Mouse (Mus musculus): ENCODE data around the gene Slc27a5.

The Slc27a5 gene

DNA sequence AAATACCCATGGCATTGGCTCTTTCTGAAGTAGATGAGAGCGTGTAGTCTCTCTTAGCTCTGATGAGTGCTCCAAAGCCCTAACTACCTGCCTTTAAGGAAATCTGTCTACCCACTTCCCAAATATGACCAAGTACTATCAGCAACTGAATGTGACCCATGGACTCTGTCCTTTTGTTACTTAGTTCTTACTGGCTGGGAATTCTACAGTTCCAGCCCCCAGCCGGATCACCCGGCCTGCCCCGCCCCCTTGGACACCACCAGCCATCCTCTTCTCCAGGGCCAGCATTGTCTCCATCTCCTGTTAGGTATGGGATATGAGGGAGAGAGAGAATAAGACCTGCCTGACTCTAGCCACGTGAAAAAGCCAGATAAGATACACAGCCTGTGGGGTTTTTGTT lies at the start of gene Slc27a5:
Gene Slc27a5, minus strand, starts transcription at position 140 of the 400 bp plus-strand sequence.
- no peak for DNase-seq (ENCODE audit: low read depth)

- DNase-seq (ENCODE audit: low read depth) = peak; percentile 86
These were observed 48.1 kb upstream of the Slc27a5 start for GRCm38 (mm10) chr7:13046084-13046483.

DNA sequence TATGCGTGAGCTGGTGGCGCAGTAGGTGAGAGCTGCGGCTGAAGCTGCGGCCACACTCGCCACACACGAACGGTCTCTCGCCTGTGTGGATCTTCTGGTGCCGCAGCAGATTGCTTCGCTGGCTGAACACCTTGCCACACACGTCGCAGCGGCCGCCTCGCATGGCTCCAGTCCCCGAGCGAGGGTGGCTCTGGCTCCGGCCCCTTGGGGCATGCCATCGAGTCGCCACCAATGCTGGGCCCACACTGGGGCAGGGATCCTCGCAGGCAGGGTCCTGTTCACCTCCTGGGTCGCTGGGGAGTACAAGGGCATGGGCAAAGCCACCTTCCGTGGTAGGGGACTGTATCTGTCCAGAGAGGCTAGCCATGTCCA lies 46.2 kb upstream of the Slc27a5 start:
- DNase-seq (ENCODE audit: low read depth) = no peak

GRCm38 (mm10) chr7:13043445-13044253 lies 45.7 kb upstream of the Slc27a5 start:
- DNase-seq (ENCODE audit: low read depth) = no peak

GRCm38 (mm10) chr7:13043120-13043444 lies 45.1 kb upstream of the Slc27a5 start:
- no peak for DNase-seq (ENCODE audit: low read depth)

- no peak for DNase-seq (ENCODE audit: low read depth)
These were observed 44.5 kb upstream of the Slc27a5 start for GRCm38 (mm10) chr7:13042511-13042910.

DNA sequence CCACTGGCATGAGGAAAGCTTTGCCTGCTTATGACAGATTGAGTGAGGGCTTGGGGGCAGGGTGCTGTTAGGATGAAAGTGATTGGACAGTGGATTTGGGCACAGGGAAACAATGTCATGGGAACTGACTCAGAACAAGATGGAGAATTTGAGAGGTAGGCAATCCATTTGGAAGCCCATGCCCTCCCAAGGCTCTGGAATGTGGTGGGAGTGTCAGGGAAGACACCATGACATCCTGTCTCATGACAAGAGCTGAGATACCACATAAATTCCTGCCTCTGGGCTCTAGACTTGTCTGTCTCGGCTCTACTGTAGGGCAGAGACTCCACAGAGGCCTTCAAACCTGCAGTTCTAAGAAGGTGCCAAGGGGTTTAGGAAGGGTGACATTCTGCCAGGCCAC lies 43.3 kb upstream of the Slc27a5 start:
- no peak for DNase-seq (ENCODE audit: low read depth)

DNA sequence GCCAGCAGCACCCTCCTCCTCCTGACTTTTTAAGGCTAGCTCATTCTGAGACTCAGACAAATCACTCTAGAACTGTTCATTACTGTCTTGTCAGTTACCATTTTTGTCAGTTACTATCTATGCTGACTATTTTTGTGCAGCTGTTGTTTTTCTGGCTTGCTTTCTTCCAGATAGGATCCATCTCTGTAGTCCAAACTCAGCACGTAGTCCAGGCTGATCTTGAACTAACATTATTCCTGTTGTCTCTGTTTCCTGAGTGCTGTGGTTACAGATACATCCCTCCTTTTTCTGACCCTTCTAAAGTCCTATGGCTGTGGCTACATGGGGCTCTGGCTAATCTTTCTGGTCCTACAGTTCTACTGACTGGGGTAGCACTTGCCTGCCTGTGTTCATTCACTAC lies 41.2 kb upstream of the Slc27a5 start:
- no peak for DNase-seq (ENCODE audit: low read depth)

- no peak for DNase-seq (ENCODE audit: low read depth)
These were observed 40.7 kb upstream of the Slc27a5 start for GRCm38 (mm10) chr7:13038621-13039169.

GRCm38 (mm10) chr7:13037901-13038555 lies 40.0 kb upstream of the Slc27a5 start, which contains the start of gene Ube2m:
Gene Ube2m, minus strand, starts transcription at chr7:13038275.
- peak; percentile 100 for DNase-seq (ENCODE audit: low read depth)

- no peak for DNase-seq (ENCODE audit: low read depth)
These were observed 39.4 kb upstream of the Slc27a5 start for GRCm38 (mm10) chr7:13037366-13037765.

GRCm38 (mm10) chr7:13036806-13037205 lies 38.8 kb upstream of the Slc27a5 start:
- no peak for DNase-seq (ENCODE audit: low read depth)

- DNase-seq (ENCODE audit: low read depth) = no peak
These were observed 37.3 kb upstream of the Slc27a5 start for GRCm38 (mm10) chr7:13035211-13035855.

DNA sequence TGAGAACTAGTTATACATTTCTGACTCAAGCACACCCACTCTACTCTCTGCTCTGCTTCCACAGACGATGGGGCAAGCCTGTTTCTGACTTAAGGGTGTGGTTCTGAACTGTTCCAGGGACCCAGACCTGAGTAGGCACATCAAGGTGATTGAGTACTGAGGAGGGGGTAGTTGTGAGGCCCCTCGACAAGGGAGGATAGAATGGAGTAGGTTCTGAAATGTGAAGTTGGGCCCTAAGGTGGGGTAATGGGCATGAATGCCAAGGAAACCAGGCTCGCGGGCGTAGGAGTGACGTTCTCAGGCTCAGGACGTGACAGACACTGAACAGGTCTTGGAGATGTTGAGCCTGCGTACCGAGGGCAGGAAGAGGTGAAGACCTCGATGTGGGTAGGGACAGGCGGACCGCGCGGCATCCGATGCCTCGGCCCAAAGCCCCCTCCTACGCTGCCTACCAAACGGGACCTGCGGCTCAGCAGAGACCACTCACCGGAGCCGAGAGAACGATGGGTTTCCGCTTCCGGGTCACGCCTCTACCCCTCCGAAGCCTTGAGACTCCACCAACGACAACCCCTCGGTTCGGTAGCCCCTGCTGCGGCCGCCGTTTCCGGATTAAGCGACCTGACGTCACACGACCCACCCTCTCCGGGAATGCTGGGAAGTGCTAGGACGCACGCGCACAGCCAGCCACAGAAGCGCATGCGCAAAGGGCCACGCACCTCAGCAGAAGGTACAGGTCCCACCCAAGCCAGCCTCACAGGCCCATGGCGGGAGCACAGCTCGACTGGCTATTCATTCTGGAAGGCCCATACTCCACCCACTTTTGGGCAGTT lies 36.4 kb upstream of the Slc27a5 start, which contains the start of gene Chmp2a:
Gene Chmp2a, minus strand, starts transcription at position 660 of the 830 bp plus-strand sequence.
- peak; percentile 97 for DNase-seq (ENCODE audit: low read depth)

GRCm38 (mm10) chr7:13033451-13034147 lies 35.6 kb upstream of the Slc27a5 start:
- DNase-seq (ENCODE audit: low read depth) = no peak

- DNase-seq (ENCODE audit: low read depth) = no peak
These were observed 34.5 kb upstream of the Slc27a5 start for GRCm38 (mm10) chr7:13032541-13032940.

GRCm38 (mm10) chr7:13031983-13032382 lies 34.0 kb upstream of the Slc27a5 start:
- no peak for DNase-seq (ENCODE audit: low read depth)

DNA sequence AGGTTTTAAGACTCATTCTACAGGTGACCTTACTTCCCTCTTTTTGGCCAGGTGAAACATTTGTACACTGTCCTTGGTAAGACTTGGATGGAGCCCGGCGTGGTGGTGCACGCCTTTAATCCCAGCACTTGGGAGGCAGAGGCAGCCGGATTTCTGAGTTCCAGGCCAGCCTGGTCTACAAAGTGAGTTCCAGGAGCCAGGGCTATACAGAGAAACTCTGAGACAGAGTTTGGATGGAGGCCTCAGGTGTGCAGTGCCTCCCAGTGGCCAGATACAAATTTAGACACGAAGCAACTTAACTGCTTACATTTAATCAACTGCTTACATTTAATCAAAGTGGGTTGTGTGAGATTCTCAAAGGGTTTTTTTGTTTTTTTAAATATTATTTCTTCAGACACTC lies 33.1 kb upstream of the Slc27a5 start:
- DNase-seq (ENCODE audit: low read depth) = peak; percentile 49

GRCm38 (mm10) chr7:13028986-13029385 lies 31.0 kb upstream of the Slc27a5 start:
- DNase-seq (ENCODE audit: low read depth) = no peak

DNA sequence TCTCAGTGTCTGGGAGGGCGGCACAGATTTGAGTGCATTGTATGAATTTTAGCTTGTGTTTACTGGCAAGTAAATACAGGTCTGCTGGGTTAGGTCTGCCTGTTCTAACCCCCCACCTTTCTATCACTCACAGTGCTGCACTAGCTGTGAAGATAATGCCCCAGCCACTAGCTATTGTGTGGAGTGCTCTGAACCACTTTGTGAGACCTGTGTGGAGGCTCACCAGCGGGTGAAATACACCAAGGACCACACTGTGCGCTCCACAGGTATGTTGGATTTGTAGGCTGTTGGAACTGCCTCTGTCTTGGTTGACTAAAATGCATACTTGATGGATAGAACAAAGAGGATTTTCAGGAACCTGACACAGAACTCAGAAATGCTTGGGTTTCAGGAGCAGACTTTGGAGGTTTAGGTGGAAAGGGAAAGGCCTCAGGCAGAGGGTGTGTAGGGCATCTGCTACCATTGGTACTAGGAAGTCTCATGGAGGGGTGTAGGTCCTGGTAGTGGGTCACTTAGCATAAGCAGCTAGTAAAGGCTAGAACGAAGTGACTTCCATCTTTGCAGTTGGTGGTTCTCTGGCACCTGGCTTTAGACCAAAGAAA lies 27.6 kb upstream of the Slc27a5 start:
- DNase-seq (ENCODE audit: low read depth) = no peak

DNA sequence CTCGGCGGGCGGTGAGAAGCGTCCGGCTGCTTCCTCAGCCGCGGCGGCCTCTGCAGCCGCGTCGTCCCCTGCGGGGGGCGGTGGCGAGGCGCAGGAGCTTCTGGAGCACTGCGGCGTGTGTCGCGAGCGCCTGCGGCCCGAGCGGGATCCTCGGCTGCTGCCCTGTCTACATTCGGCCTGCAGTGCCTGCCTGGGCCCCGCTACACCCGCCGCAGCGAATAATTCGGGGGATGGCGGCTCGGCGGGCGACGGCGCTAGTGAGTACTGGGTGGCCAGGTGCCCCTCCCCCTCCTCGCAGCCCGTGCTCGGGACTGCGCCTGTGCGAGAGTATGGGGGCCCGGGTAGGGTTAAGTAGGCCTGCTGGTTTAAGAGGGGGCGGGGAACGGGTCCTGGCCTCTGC lies 26.8 kb upstream of the Slc27a5 start:
- DNase-seq (ENCODE audit: low read depth) = no peak
